Mouse (Mus musculus) cortical plate, adult 2 months (tissue): ENCODE data around the gene Klf3.

Experiments used
- CTCF ChIP-seq: fragments of 200-500 bp; IDR thresholded peaks from 2 replicates; pipeline ENCODE4 v1.5.1; 2011; ENCODE audit warnings: mild to moderate bottlenecking, control low read depth, low read length; ENCODE audit not compliant: insufficient read depth; ENCODE audit errors: extremely low read depth
- POLR2A ChIP-seq: fragments of 200-500 bp; IDR thresholded peaks from 2 replicates; pipeline ENCODE4 v1.6.1; 2011; ENCODE audit warnings: mild to moderate bottlenecking, low read length, control low read depth; ENCODE audit not compliant: insufficient read depth; ENCODE audit errors: extremely low read depth

DNA sequence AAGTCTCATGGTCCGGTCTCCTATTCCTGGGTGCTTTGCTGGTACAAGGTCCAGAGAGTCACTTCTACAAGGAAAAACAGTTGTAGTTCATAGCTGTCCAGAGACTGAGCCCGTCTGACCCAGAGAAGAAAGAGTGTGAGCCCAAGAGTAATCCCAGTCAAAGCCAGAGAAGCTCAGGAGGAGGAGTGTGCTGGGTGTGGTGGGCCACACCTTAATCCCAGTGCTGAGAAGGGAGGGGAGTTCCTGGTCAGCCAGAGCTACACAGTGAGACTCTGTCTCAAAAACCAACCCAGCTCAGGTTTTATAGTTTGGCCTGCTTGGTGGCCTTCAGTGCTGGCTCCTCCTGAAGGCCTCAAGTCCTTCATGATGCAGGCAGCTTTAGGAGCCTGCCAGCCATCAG is 18.1 kb downstream of the Klf3 start:
- no peak for TF ChIP-seq CTCF
- no peak for TF ChIP-seq POLR2A
